16 mouse cellular contexts compared by ENCODE assay signal in genomic region chr3:57963965-57964364, GRCm38 (mm10).
"Had no signal": no experiment of that assay in that cellular context is flagged by ENCODE, and none has a peak within 500 bp of the region (broad histone marks: within the 10 kb centered on the region; RNA-seq: fewer than 3 reads in every experiment).

No protein-coding gene starts in this region.

- H3K4me1 ChIP-seq: neural tube, embryonic 13.5 days; neural tube, embryonic 15.5 days; stomach, embryonic 15.5 days had no signal

- DNase-seq: retina, postnatal 1 day; right cerebral cortex, adult 18-20 months; right cerebral cortex, postnatal 14 days; right cerebral cortex, postnatal 25 days; right cerebral cortex, postnatal 4 days; spleen, adult 18-20 months; thymus, adult 18-20 months; thymus, adult 2 months; thymus, postnatal 14 days; thymus, postnatal 25 days; thymus, postnatal 36 days; thymus, postnatal 4 days had no signal

- H3K27me3 ChIP-seq: neural tube, embryonic 13.5 days; neural tube, embryonic 15.5 days; stomach, embryonic 15.5 days had no signal

- H3K4me3 ChIP-seq: neural tube, embryonic 13.5 days; neural tube, embryonic 15.5 days; stomach, embryonic 15.5 days had no signal

- H3K36me3 ChIP-seq: neural tube, embryonic 13.5 days; neural tube, embryonic 15.5 days; stomach, embryonic 15.5 days had no signal

- H3K9ac ChIP-seq: neural tube, embryonic 13.5 days; neural tube, embryonic 15.5 days; stomach, embryonic 15.5 days had no signal

- H3K9me3 ChIP-seq: neural tube, embryonic 13.5 days; stomach, embryonic 15.5 days had no signal

- H3K27ac ChIP-seq: neural tube, embryonic 13.5 days; neural tube, embryonic 15.5 days; stomach, embryonic 15.5 days; stomach, postnatal 0 days had no signal

- H3K4me2 ChIP-seq: neural tube, embryonic 13.5 days; neural tube, embryonic 15.5 days; stomach, embryonic 15.5 days had no signal
